Mouse (Mus musculus): ENCODE results near the gene Rc3h2. TPM values are rescaled to one million over a fixed set of nuclear protein-coding genes. Genes with fewer than 3 reads are reported as not detected.
A peak's percentile ranks its signal among the peaks of the same experiment; 100 is the strongest.

Gene Rc3h2
- total RNA-seq (2021): 10 to 100 TPM; 45.1 to 51.6 TPM

DNA sequence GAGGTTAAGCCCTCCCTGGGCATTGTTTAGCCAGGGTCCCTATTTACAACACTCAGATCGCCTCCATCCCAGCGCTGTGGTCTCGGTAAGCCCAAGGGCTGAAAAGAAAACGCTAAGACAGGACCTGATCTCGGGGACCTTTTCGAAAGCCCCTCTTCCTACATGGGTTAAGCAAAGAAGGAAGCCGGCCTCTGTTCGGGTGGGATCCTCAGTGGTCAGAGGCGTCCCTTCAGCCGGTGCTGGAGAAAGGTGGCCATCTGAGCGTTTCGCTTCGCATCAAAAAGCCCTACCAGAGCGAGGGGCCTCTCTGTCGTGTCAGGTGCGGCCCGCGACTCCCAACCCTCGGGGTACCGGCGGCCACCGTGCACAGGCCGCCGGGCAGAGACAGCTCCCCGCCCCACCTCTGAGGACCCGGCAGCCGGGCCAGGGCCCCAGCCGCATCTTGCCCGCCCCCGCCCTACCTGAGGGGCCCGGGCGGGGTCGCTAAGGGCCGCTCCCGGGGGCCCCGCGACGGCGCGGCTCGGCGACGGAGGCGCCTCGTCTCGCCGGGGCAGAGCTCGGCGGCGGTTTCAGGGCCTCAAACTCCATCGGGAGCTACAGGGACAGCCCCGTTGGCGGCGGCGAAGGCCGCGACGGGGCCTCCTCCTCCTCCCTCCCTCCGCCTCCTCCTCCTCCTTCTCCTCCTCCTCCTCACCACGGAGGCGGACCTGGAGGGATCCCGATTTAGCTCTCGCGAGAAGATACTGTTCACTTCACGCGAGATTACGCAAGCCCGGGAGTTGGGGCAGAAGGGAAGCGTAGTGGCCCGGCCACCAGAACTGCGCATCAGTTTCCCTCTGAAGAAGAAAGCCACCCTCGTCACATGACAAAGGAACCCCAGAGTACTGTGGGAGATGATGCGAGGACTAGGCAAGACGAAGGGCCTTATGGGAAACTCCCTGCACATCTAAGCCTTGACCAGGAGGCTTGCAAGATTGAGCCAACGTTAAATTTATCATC lies at the start of gene Rc3h2:
Gene Rc3h2 (minus strand): TSS at position 598 of the 999 bp plus-strand sequence.
- peak; percentile 96 for DNase-seq

GRCm38 (mm10) chr2:37466266-37466665 lies 43.6 kb upstream of the Rc3h2 start:
- DNase-seq: no peak

DNA sequence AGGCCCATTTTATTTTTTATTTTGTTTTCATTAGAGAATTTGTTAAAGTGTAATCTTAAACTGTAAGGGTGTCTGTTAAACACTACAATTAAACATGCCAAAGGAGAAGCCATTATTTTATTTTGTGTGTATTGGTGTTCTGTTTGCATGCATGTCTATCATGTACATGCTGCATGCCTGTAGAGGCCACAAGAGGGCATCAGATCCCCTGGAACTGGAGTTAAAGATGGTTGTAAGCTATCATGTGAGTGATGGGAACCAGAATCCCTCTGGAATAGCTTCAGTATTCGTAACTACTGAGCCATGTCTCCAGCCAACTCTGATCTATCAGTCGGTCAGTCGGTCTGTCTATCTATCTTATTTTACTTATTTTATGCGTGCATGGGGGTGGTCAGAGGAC lies 38.0 kb upstream of the Rc3h2 start:
- DNase-seq: no peak

GRCm38 (mm10) chr2:37452376-37452760 lies 29.7 kb upstream of the Rc3h2 start:
- no peak for DNase-seq

GRCm38 (mm10) chr2:37451667-37452375 lies 29.1 kb upstream of the Rc3h2 start:
- DNase-seq: peak; percentile 96

- peak; percentile 97 for DNase-seq
These were observed 20.2 kb upstream of the Rc3h2 start, which contains the start of the genes Zbtb26, Zbtb6 and Rabgap1 for GRCm38 (mm10) chr2:37442611-37443591. TSS of gene Zbtb26 (minus strand) at chr2:37443135. TSS of gene Zbtb6 (minus strand) at chr2:37443171. TSS of gene Rabgap1 (plus strand) at chr2:37443279.

DNA sequence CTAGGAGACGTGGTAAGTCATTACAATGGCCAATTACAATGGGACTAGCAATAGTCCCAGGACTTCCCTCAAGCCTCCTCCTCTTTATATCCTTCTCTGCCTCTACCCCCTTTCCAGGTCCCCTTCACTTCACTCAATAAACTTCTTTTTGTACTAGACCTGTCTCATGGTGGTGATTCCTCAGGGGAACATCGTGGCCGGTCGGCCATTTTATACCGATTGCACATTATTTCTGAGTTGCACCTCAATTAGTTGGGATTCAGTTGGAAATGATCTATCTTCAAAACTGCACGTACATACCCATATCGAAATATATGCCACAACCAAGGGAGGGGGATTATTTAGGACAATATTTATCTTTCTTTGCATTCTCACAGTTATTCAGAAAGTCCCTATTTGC lies 8.9 kb upstream of the Rc3h2 start:
- no peak for DNase-seq

DNA sequence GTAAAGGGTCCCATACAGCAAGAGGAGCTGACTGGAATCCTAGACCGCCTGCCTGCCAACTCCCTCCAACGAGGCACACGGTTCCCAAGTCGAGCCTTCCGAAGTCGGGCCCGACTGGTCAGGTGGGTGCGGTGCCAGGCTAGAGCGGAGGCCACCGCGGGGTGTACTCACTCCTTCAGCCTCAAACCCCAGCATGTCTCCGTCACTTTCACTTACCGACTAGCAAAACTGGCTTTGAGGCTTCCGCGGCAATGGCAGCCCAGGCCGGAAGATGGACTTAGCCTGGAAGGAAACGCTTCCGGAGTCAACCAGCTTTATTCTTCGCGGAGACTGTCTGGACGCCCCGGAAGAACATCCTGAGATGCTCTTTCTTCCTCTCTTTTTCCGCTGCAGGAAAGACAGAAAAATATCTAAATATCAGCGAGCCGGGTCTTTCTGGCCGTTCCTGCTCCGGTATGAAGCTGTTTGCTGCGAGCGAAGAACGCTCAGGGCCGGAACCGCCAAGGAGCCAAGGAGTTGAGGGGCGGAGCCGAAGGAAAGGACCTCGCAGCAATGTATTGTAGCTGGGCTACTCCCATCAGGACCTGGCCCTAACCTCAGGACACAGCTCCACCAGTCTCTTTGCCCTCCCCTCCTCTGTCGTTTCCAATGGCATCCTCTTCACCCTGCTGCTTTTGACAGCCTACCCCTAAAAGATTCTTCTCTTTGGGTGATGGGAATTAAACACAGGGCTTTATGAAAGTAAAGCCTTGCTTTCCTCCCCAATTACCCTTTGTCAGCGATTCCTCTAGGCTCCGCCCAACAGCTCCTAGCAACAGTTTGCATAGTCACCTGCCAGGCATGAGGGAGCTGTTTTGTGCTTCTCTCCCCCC lies 8.1 kb upstream of the Rc3h2 start:
- DNase-seq: peak; percentile 84

GRCm38 (mm10) chr2:37423671-37424070 lies 968 bp upstream of the Rc3h2 start:
- DNase-seq: no peak

GRCm38 (mm10) chr2:37421903-37422302 lies 800 bp downstream of the Rc3h2 start:
- no peak for DNase-seq

DNA sequence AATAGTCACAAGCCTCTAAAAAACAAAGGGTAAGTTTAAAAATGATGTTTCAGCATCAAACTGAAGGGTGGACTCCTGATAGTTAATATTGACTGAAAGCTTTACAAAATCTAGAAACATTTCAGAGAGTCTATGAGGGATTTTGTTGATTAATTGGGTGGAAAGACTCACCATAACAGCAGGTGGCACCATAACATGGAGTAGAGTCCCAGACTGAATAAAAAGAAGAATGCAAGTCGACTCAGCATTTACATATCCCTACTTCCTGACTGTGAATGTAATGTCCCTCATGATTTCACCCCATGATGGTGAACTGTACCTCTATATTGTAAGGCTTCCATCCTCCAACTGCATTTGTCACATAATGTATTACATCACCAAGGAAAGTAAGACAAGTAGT lies 27.2 kb downstream of the Rc3h2 start:
- no peak for DNase-seq

DNA sequence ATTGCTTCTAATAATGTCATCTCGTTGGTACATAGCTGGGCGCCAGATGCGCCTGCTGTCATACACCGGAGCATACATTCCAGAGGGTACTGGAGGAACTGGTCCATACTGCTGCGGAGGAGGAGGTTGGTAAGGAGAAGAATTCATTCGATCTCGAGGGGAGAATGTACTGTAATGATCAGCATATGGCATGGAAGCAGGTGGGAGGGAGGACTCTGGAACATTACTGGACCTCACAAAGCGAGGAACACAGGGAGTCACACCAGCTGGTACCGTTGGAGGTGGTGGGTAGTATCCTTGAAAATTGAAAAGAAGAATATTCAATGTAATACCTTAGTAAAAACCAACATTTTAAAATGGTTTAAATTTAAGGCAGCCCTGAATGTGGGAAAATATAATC lies 39.8 kb downstream of the Rc3h2 start:
- DNase-seq: no peak

DNA sequence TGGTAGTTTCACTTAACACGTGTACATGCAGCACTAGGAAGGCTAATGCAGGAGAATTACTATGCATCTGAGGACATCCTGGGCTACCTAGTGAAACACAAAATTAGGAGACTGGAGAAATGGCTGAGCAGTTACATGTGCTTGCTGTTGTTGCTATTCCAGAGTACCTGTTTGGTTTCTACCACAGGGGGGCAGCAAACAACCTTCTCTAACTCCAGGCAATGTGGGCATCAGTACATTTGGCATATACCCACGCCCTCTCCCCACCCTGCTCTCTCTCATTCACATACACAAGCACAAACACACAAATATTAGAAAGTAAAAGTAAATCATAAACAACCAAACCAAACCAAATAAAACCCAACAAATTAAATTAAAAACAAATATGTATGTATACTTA lies 42.5 kb downstream of the Rc3h2 start:
- DNase-seq: peak; percentile 65

- DNase-seq: no peak
These were observed 46.7 kb downstream of the Rc3h2 start for GRCm38 (mm10) chr2:37376018-37376417.

GRCm38 (mm10) chr2:37370651-37371050 lies 52.1 kb downstream of the Rc3h2 start:
- DNase-seq: no peak

DNA sequence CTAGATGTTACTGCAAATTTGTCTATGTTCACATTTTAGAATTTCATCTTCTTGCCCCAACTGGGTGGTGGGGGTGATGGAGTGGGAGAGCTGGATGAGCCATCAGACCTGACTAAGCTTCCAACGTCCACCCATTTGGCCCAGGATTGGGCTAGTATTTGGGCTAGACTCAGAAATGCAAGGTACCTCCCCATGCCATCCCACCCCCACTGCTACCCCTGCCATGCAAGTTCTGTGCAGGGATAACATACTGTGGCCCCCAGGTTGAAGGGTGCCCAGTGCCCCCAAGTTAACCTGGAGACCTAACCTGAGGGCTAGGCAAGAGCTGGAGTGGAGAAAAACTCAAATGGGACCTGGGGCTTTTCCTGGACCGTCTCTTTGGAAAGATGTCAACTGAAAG lies 62.8 kb downstream of the Rc3h2 start:
- DNase-seq: peak; percentile 9

DNA sequence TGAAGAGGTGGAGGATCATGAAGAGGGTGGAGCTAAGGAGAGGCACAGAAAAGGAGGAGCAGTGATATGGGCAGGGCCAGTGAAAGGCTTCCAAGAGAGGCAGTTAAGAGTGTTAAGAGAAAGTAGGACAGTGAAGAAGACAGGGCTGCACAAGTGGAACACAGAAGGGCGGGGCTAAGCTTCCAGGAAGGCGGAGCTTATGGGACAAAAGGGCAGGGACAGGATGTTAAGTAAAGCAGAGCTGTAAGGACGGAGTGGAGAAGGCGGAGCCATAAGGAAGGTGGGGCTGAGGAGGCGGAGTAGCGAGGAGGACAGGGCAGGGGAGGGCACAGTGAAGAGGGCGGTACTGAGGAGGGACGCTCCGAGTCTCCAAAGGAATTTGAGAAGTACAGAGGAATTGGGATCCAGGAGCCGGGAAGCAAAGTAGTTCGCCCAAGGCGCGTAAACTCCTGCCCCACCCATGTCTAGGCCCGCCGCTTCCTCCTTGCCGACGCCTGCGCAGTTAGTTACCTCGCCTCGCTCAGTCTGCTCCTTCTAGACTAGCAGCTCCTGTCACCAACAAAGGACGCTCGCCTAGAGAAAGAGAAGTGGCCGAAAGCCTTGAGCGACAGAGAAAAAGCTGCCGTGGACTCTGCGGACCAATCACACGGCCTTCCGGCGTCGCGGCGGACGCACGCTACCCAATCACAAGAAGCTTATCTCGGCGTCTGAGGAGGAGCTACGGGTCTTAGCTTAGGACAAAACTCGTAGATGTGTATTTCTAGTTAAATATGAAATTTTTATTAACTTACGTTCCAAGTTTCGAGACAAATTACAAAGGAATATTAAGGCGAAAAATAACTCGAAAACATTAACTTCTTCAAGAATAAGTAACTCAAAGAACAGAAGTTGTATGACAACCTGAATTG lies 63.8 kb downstream of the Rc3h2 start, which contains the start of gene Pdcl:
Gene Pdcl (minus strand): TSS at position 700 of the 908 bp plus-strand sequence.
- peak; percentile 90 for DNase-seq

- DNase-seq: no peak
These were observed 67.1 kb downstream of the Rc3h2 start for GRCm38 (mm10) chr2:37355571-37355970.

DNA sequence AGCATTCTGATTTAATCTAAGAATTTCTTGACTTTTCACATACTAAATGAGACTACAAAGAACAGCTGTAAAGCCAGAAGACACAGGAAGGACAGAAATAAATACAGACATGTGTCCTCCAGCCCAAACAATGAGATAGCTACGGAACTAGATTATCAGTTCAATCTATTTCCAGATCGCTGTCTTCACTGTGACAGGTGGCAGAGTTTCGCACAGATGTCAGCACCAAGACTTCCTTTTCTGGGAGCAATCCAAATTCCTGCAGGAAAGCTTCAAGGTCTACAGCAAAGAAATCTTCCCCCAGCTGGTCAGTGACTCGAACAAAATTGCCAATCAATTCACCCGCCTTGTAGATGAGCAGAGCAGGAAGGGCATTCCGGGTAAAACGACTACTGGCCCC lies 71.0 kb downstream of the Rc3h2 start:
- no peak for DNase-seq

Measured in heart, postnatal 4 days (tissue).